Mouse (Mus musculus) heart, postnatal 0 days (tissue): ENCODE data around the gene Supt20. TPM values are rescaled to one million over a fixed set of nuclear protein-coding genes. Genes with fewer than 3 reads are reported as not detected.

Source experiments
- ATAC-seq: fragments of 200-750 bp; cut with Nextera tagmentation; 2 replicates; pipeline ENCODE4 v1.8.0; 2017; ENCODE audit warnings: low read depth, moderate number of reproducible peaks, moderate library complexity; ENCODE audit not compliant: insufficient read depth
- DNase-seq: peaks from one replicate; pipeline ENCODE4 v3.0.0-alpha.2; 2016; ENCODE audit warnings: low spot score
- H3K27ac ChIP-seq: fragments of 300-500 bp; sonication (generic); 2 replicates; pipeline ENCODE4 v1.5.1; 2014; ENCODE audit warnings: low read depth, mild to moderate bottlenecking
- H3K27me3 ChIP-seq: fragments of 300-500 bp; sonication (generic); 2 replicates; pipeline ENCODE4 v1.6.1; 2014; ENCODE audit warnings: low read length, mixed read lengths; ENCODE audit not compliant: control insufficient read depth, insufficient read depth
- H3K36me3 ChIP-seq: fragments of 300-500 bp; sonication (generic); replicated peaks from 2 replicates; pipeline ENCODE4 v1.6.1; 2014; ENCODE audit warnings: low read length, mixed read lengths; ENCODE audit not compliant: control insufficient read depth, insufficient read depth
- H3K4me1 ChIP-seq: fragments of 300-500 bp; sonication (generic); 2 replicates; pipeline ENCODE4 v1.6.1; 2014; ENCODE audit warnings: antibody characterized with exemption; ENCODE audit not compliant: control insufficient read depth, insufficient read depth
- H3K4me2 ChIP-seq: fragments of 300-500 bp; sonication (generic); 2 replicates; pipeline ENCODE4 v1.6.1; 2014; ENCODE audit warnings: low read depth, mild to moderate bottlenecking, low read length, moderate library complexity
- H3K4me3 ChIP-seq: fragments of 300-500 bp; sonication (generic); 2 replicates; pipeline ENCODE4 v1.5.1; 2014; ENCODE audit warnings: low read depth, low read length
- H3K9ac ChIP-seq: fragments of 300-500 bp; sonication (generic); replicated peaks from 2 replicates; pipeline ENCODE4 v1.6.1; 2014; ENCODE audit warnings: low read depth, low read length, mixed read lengths
- H3K9me3 ChIP-seq: fragments of 300-500 bp; sonication (generic); replicated peaks from 2 replicates; pipeline ENCODE4 v1.6.1; 2016; ENCODE audit warnings: low read length; ENCODE audit not compliant: control insufficient read depth
- CTCF ChIP-seq: IDR thresholded peaks from 2 replicates; pipeline ENCODE4 v1.5.1; 2016; ENCODE audit warnings: antibody characterized with exemption, control low read depth, low read depth
- EP300 ChIP-seq: IDR thresholded peaks from 2 replicates; pipeline ENCODE4 v1.6.1; 2016; ENCODE audit warnings: antibody characterized with exemption, low read depth
- WGBS: fragments of 180-500 bp; shearing (Covaris S2); extraction: QIAGEN DNeasy Blood & Tissue Kit; methylation state at CpG from one replicate; pipeline ENCODE4 v1.1.7; 2014; 5-methylcytosine and 5-hydroxymethylcytosine counted together
- polyA plus RNA-seq: library from polyadenylated mRNA; unstranded; fragments of >200 nt; fragmentation: Nextera tagmentation; extraction: Ambion mirVana; gene quantifications from 2 replicates; pipeline ENCODE4 v1.2.1, GENCODE M21; 2015
- total RNA-seq: library from RNA; depleted of rRNA; stranded (reverse); fragments of >200 nt; gene quantifications from 2 replicates; pipeline ENCODE4 v1.2.3, GENCODE M21; 2014; ENCODE audit warnings: low replicate concordance

Gene Supt20
- total and polyA plus RNA-seq, 2 experiments from 2014 or later, result 30.5 to 31.4 TPM

- no peaks in the 10 kb centered on the region for H3K4me1 ChIP-seq
- no peak overlapping the region for H3K4me3 ChIP-seq
- no peak overlapping the region for H3K4me2 ChIP-seq
- H3K27me3 ChIP-seq, result no peaks in the 10 kb centered on the region
- H3K36me3 ChIP-seq, result no peaks in the 10 kb centered on the region
- no peak overlapping the region for H3K27ac ChIP-seq
- ATAC-seq (no peak), DNase-seq (no peak)
- 73% methylated on average over 3 of the region's 3 CpGs for whole genome bisulfite sequencing
- no peaks in the 10 kb centered on the region for H3K9me3 ChIP-seq
- TF ChIP-seq CTCF (no peak), EP300 (no peak)
- no peak overlapping the region for H3K9ac ChIP-seq
Measured at GRCm38 (mm10) chr3:54672111-54672510, 20.5 kb upstream of the Supt20 start.

- 65% methylated on average over 13 of the region's 13 CpGs for WGBS
- no peaks in the 10 kb centered on the region for H3K9me3 ChIP-seq
- H3K9ac ChIP-seq, result no peak overlapping the region
- H3K4me1 ChIP-seq, result no peaks in the 10 kb centered on the region
- no peak overlapping the region for H3K27ac ChIP-seq
- H3K27me3 ChIP-seq, result no peaks in the 10 kb centered on the region
- DNase-seq (peak; percentile 66), ATAC-seq (no peak)
- H3K4me2 ChIP-seq, result no peak overlapping the region
- H3K36me3 ChIP-seq, result no peaks in the 10 kb centered on the region
- no peak overlapping the region for H3K4me3 ChIP-seq
- TF ChIP-seq CTCF, result peak; percentile 73
- no peak for TF ChIP-seq EP300
Measured at GRCm38 (mm10) chr3:54672557-54673529, 19.8 kb upstream of the Supt20 start.

GRCm38 (mm10) chr3:54676818-54677217 lies 15.8 kb upstream of the Supt20 start:
- DNase-seq, result no peak
- TF ChIP-seq EP300, result no peak
- TF ChIP-seq CTCF, result no peak
- no peaks in the 10 kb centered on the region for H3K36me3 ChIP-seq
- 79% methylated on average over 2 of the region's 2 CpGs for WGBS
- H3K4me2 ChIP-seq, result no peak overlapping the region
- no peak overlapping the region for H3K9ac ChIP-seq
- H3K4me1 ChIP-seq, result no peaks in the 10 kb centered on the region
- H3K9me3 ChIP-seq, result no peaks in the 10 kb centered on the region
- ATAC-seq, result no peak
- no peak overlapping the region for H3K4me3 ChIP-seq
- no peak overlapping the region for H3K27ac ChIP-seq
- no peaks in the 10 kb centered on the region for H3K27me3 ChIP-seq

- H3K36me3 ChIP-seq, result no peaks in the 10 kb centered on the region
- H3K4me3 ChIP-seq, result no peak overlapping the region
- H3K4me2 ChIP-seq, result no peak overlapping the region
- H3K4me1 ChIP-seq, result no peaks in the 10 kb centered on the region
- DNase-seq (no peak), ATAC-seq (no peak)
- H3K9ac ChIP-seq, result no peak overlapping the region
- H3K9me3 ChIP-seq, result no peaks in the 10 kb centered on the region
- no peak overlapping the region for H3K27ac ChIP-seq
- no peak for TF ChIP-seq EP300
- TF ChIP-seq CTCF, result no peak
- WGBS, result 57% methylated on average over 6 of the region's 6 CpGs
- no peaks in the 10 kb centered on the region for H3K27me3 ChIP-seq
Measured at GRCm38 (mm10) chr3:54681310-54682204, 11.1 kb upstream of the Supt20 start.

GRCm38 (mm10) chr3:54685202-54685601 lies 7.4 kb upstream of the Supt20 start:
- no peak overlapping the region for H3K27ac ChIP-seq
- ATAC-seq (no peak), DNase-seq (no peak)
- no peaks in the 10 kb centered on the region for H3K27me3 ChIP-seq
- TF ChIP-seq EP300 (no peak), CTCF (no peak)
- H3K4me2 ChIP-seq, result no peak overlapping the region
- H3K36me3 ChIP-seq, result no peaks in the 10 kb centered on the region
- H3K9me3 ChIP-seq, result no peaks in the 10 kb centered on the region
- H3K4me3 ChIP-seq, result no peak overlapping the region
- no peaks in the 10 kb centered on the region for H3K4me1 ChIP-seq
- 87% methylated on average over 3 of the region's 3 CpGs for WGBS
- no peak overlapping the region for H3K9ac ChIP-seq
